ENCODE assay signal across 9 mouse cellular contexts in genomic region chr14:120804183-120804848, GRCm38 (mm10).
A peak's percentile ranks its signal among the peaks of the same experiment; 100 is the strongest.
DNase-seq lines count a peak whose midpoint lies in the region; ATAC-seq and TF ChIP-seq lines count a peak whose summit lies in the region.
"Had no signal": no experiment of that assay in that cellular context is flagged by ENCODE, and none has a peak within 500 bp of the region (broad histone marks: within the 10 kb centered on the region; RNA-seq: fewer than 3 reads in every experiment).

No protein-coding gene starts in this region.

- no peak overlapping the region for H3K9ac ChIP-seq in heart, embryonic 14.5 days (ENCODE audit: low read length)
- H3K9ac ChIP-seq in CH12.LX (ENCODE audit: insufficient read depth, low read depth), result no peak overlapping the region
- H3K9ac ChIP-seq in embryonic facial prominence, embryonic 15.5 days, result no peak overlapping the region
- H3K9ac ChIP-seq in liver, embryonic 14.5 days (replicated peaks), result no peak overlapping the region

- intact Hi-C loops in heart, postnatal 14 days (cut with DNase I), result no loop called here

- H3K4me2 ChIP-seq in heart, embryonic 14.5 days (ENCODE audit: low read length), result peak overlapping the region; percentile 55
- H3K4me2 ChIP-seq in CH12.LX (ENCODE audit: insufficient read depth, low read depth, poor library complexity, severe bottlenecking), result peak overlapping the region; percentile 29; the same call in 1 of the 2 replicates
- H3K4me2 ChIP-seq in embryonic facial prominence, embryonic 15.5 days (replicated peaks), result peak overlapping the region; percentile 28; the same call in 1 of the 2 replicates
- peak overlapping the region; percentile 4; the same call in 1 of the 2 replicates for H3K4me2 ChIP-seq in liver, embryonic 14.5 days (ENCODE audit: low read depth)

- peak overlapping the region; percentile 9 to 18; a peak in 1 of 4 replicates for H3K4me3 ChIP-seq in heart, embryonic 14.5 days (ENCODE audit: control insufficient read depth in 1 of 2, insufficient read depth in 1 of 2, low read depth in 1 of 2, low read length in 2 of 2)
- no peak overlapping the region for H3K4me3 ChIP-seq in CH12.LX (replicated peaks in 1 of 3; ENCODE audit: low read depth in 2 of 3, low read length in 2 of 3, poor library complexity in 1 of 3)
- no peak overlapping the region; the same call in 1 of the 2 replicates for H3K4me3 ChIP-seq in embryonic facial prominence, embryonic 15.5 days (replicated peaks)
- H3K4me3 ChIP-seq in liver, embryonic 14.5 days (ENCODE audit: insufficient read depth in 1 of 2, low read depth in 2 of 2, low read length in 2 of 2), result no peak overlapping the region

- no peaks in the 10 kb centered on the region for H3K36me3 ChIP-seq in heart, embryonic 14.5 days (ENCODE audit: control insufficient read depth, insufficient read depth, low read length)
- H3K36me3 ChIP-seq in CH12.LX (replicated peaks in 1 of 2; ENCODE audit: control insufficient read depth in 1 of 2, insufficient read depth in 1 of 2, low read length in 1 of 2), result no peaks in the 10 kb centered on the region
- no peaks in the 10 kb centered on the region for H3K36me3 ChIP-seq in embryonic facial prominence, embryonic 15.5 days
- H3K36me3 ChIP-seq in liver, embryonic 14.5 days (replicated peaks; ENCODE audit: control insufficient read depth, insufficient read depth, low read depth), result no peaks in the 10 kb centered on the region

- no peak for ATAC-seq in heart, embryonic 14.5 days (ENCODE audit: insufficient number of reproducible peaks, insufficient read depth, low FRiP score, low read depth)
- ATAC-seq in embryonic facial prominence, embryonic 15.5 days (ENCODE audit: insufficient number of reproducible peaks, low FRiP score, low TSS enrichment, low read depth), result no peak
- no peak for ATAC-seq in liver, embryonic 14.5 days (ENCODE audit: insufficient read depth)

- WGBS in heart, embryonic 14.5 days, result 20% methylated on average over 7 of the region's 7 CpGs
- 18% methylated on average over 7 of the region's 7 CpGs for WGBS in embryonic facial prominence, embryonic 15.5 days
- WGBS in liver, embryonic 14.5 days (ENCODE audit: insufficient replicate concordance), result 16% methylated on average over 7 of the region's 7 CpGs

- no peaks in the 10 kb centered on the region for H3K9me3 ChIP-seq in heart, embryonic 14.5 days (ENCODE audit: control insufficient read depth, low read length)
- peaks cover 5% of the 10 kb centered on the region for H3K9me3 ChIP-seq in CH12.LX (replicated peaks; ENCODE audit: low read length)
- H3K9me3 ChIP-seq in embryonic facial prominence, embryonic 15.5 days (replicated peaks), result no peaks in the 10 kb centered on the region
- H3K9me3 ChIP-seq in liver, embryonic 14.5 days (ENCODE audit: control insufficient read depth, low read length), result no peaks in the 10 kb centered on the region

- H3K27me3 ChIP-seq in heart, embryonic 14.5 days (ENCODE audit: control insufficient read depth, insufficient read depth, low read length), result no peaks in the 10 kb centered on the region
- no peaks in the 10 kb centered on the region for H3K27me3 ChIP-seq in CH12.LX (replicated peaks)
- H3K27me3 ChIP-seq in embryonic facial prominence, embryonic 15.5 days, result no peaks in the 10 kb centered on the region
- H3K27me3 ChIP-seq in liver, embryonic 14.5 days (ENCODE audit: control insufficient read depth, insufficient read depth, low read length), result no peaks in the 10 kb centered on the region

- peaks cover 4 to 6% of the 10 kb centered on the region in 2 experiments; a peak in 1 of 4 replicates for H3K4me1 ChIP-seq in heart, embryonic 14.5 days (ENCODE audit: control insufficient read depth in 2 of 2, insufficient read depth in 2 of 2, low read length in 2 of 2)
- peaks cover 0 to 11% of the 10 kb centered on the region in 2 experiments; a peak in 2 of 4 replicates for H3K4me1 ChIP-seq in CH12.LX (ENCODE audit: control insufficient read depth in 1 of 2, insufficient read depth in 2 of 2)
- peaks cover 10% of the 10 kb centered on the region for H3K4me1 ChIP-seq in embryonic facial prominence, embryonic 15.5 days
- no peaks in the 10 kb centered on the region for H3K4me1 ChIP-seq in liver, embryonic 14.5 days (replicated peaks; ENCODE audit: control insufficient read depth in 2 of 2, insufficient read depth in 2 of 2, low read length in 1 of 2)

- H3K79me2 ChIP-seq in CH12.LX (replicated peaks; ENCODE audit: control insufficient read depth, extremely low read depth, insufficient read depth, poor library complexity, severe bottlenecking), result no peaks in the 10 kb centered on the region

- TF ChIP-seq EP300 in CH12.LX (IDR thresholded peaks at IDR 0.05; ENCODE audit: low read length), result no peak
- no peak for TF ChIP-seq EP300 in liver, embryonic 14.5 days (IDR thresholded peaks at IDR 0.05; ENCODE audit: low read depth)

- DNase-seq in heart, postnatal 14 days, result no peak
- DNase-seq in CH12.LX (ENCODE audit: extremely low read depth), result no peak
- no peak for DNase-seq in liver, embryonic 14.5 days (ENCODE audit: low read depth in 3 of 3, low spot score in 3 of 3)
- DNase-seq in MN1 (ENCODE audit: low spot score), result no peak
- DNase-seq in ovary, postnatal 10 days (ENCODE audit: low spot score), result no peak
- no peak for DNase-seq in left cerebral cortex, adult 11 months (ENCODE audit: low spot score)
- DNase-seq: gastrocnemius, postnatal 36 days had no signal

- in situ Hi-C loops in CH12.LX (cut with MboI; ENCODE audit: low pct_ligation_motif_present, low pct_unique_long_range_greater_than_20kb, low sequenced_read_pairs), result no loop called here

- TF ChIP-seq RAD21 in CH12.LX (IDR thresholded peaks at IDR 0.05; ENCODE audit: low read depth, low read length), result no peak

- TF ChIP-seq CTCF in CH12.LX (conservative IDR thresholded peaks at IDR 0.05 in 1 of 2, IDR thresholded peaks at IDR 0.05 in 1 of 2; ENCODE audit: low read depth in 2 of 2, low read length in 2 of 2), result no peak
- no peak for TF ChIP-seq CTCF in liver, embryonic 14.5 days (IDR thresholded peaks at IDR 0.05; ENCODE audit: low read depth)

- dilution Hi-C loops in CH12.LX (cut with MboI; ENCODE audit: extremely low pct_ligation_motif_present, extremely low pct_unique_long_range_greater_than_20kb, low sequenced_read_pairs), result no loop called here

- TF ChIP-seq POLR2A in CH12.LX (IDR thresholded peaks at IDR 0.05; ENCODE audit: low read depth, low read length), result no peak

- H3K27ac ChIP-seq in heart, embryonic 14.5 days (replicated peaks in 1 of 2; ENCODE audit: control insufficient read depth in 1 of 2, insufficient read depth in 1 of 2, low read depth in 2 of 2, low read length in 2 of 2), result no peak overlapping the region
- H3K27ac ChIP-seq in CH12.LX (ENCODE audit: insufficient read depth, low read depth), result no peak overlapping the region
- no peak overlapping the region for H3K27ac ChIP-seq in embryonic facial prominence, embryonic 15.5 days (replicated peaks)
- no peak overlapping the region for H3K27ac ChIP-seq in liver, embryonic 14.5 days

TF ChIP-seq in CH12.LX, 34 proteins besides CTCF, POLR2A, EP300 and RAD21:
- TF ChIP-seq MXI1 (IDR thresholded peaks at IDR 0.05; ENCODE audit: low read depth, low read length) (no peak), MYC (IDR thresholded peaks at IDR 0.05; ENCODE audit: low read depth, low read length) (no peak), BHLHE40 (IDR thresholded peaks at IDR 0.05; ENCODE audit: low read depth, low read length) (no peak), TCF12 (IDR thresholded peaks at IDR 0.05; ENCODE audit: low read depth, low read length) (no peak), MAZ (IDR thresholded peaks at IDR 0.05; ENCODE audit: low read depth, low read length) (no peak), MAFK (IDR thresholded peaks at IDR 0.05; ENCODE audit: insufficient replicate concordance, low read length) (no peak), PAX5 (IDR thresholded peaks at IDR 0.05; ENCODE audit: low read length) (no peak), ETS1 (conservative IDR thresholded peaks at IDR 0.05; ENCODE audit: low read depth, low read length) (no peak), MEF2A (IDR thresholded peaks at IDR 0.05; ENCODE audit: borderline replicate concordance, low read depth, low read length) (no peak), CHD1 (IDR thresholded peaks at IDR 0.05; ENCODE audit: low read depth, low read length) (no peak), MAX (IDR thresholded peaks at IDR 0.05; ENCODE audit: low read length) (no peak), NRF1 (IDR thresholded peaks at IDR 0.05; ENCODE audit: low read depth, low read length) (no peak), IRF4 (IDR thresholded peaks at IDR 0.05; ENCODE audit: low read depth, low read length) (no peak), KAT2A (IDR thresholded peaks at IDR 0.05; ENCODE audit: insufficient replicate concordance, low read length) (no peak), TBP (conservative IDR thresholded peaks at IDR 0.05; ENCODE audit: low read depth, low read length) (no peak), USF1 (IDR thresholded peaks at IDR 0.05; ENCODE audit: low read depth, low read length) (no peak), ZC3H11A (IDR thresholded peaks at IDR 0.05; ENCODE audit: low read depth, low read length) (no peak), E2F4 (IDR thresholded peaks at IDR 0.05; ENCODE audit: insufficient replicate concordance, low read depth, low read length) (no peak)

Comparison
In these comparisons a context has a peak if more than half of its experiments do, and no peak if none do; other contexts are left out.
1. H3K4me2 ChIP-seq: peak in every context shown above with its lines; median percentile 55 in heart, embryonic 14.5 days; 29 in CH12.LX; 28 in embryonic facial prominence, embryonic 15.5 days; 4 in liver, embryonic 14.5 days.
2. H3K4me3 ChIP-seq: peak in heart, embryonic 14.5 days (2 of 2); none in CH12.LX (0 of 3), embryonic facial prominence, embryonic 15.5 days (single experiment) and liver, embryonic 14.5 days (0 of 2).